Mouse (Mus musculus): ENCODE results near the gene Cd70. TPM values are rescaled to one million over a fixed set of nuclear protein-coding genes. Genes with fewer than 3 reads are reported as not detected.
A peak's percentile ranks its signal among the peaks of the same experiment; 100 is the strongest.
"Not testable (repeated sequence)": the region's sequence is repeated elsewhere in the genome, so short reads cannot be mapped to it uniquely, and the experiment has no call there.

Gene Cd70
- total RNA-seq, 2 experiments from 2014 or later = not detected

GRCm38 (mm10) chr17:57138676-57139075 lies 10.9 kb downstream of the Cd70 start:
- ATAC-seq (replicated peaks; ENCODE audit: low FRiP score, poor library complexity, severe bottlenecking) = no peak

GRCm38 (mm10) chr17:57135635-57136034 lies 13.9 kb downstream of the Cd70 start:
- ATAC-seq (replicated peaks; ENCODE audit: low FRiP score, poor library complexity, severe bottlenecking) = no peak

GRCm38 (mm10) chr17:57134693-57135092 lies 14.9 kb downstream of the Cd70 start:
- no peak for ATAC-seq (replicated peaks; ENCODE audit: low FRiP score, poor library complexity, severe bottlenecking)

GRCm38 (mm10) chr17:57134021-57134420 lies 15.6 kb downstream of the Cd70 start:
- ATAC-seq (replicated peaks; ENCODE audit: low FRiP score, poor library complexity, severe bottlenecking) = not testable (repeated sequence)

GRCm38 (mm10) chr17:57131793-57132192 lies 17.8 kb downstream of the Cd70 start:
- ATAC-seq (replicated peaks; ENCODE audit: low FRiP score, poor library complexity, severe bottlenecking) = no peak

DNA sequence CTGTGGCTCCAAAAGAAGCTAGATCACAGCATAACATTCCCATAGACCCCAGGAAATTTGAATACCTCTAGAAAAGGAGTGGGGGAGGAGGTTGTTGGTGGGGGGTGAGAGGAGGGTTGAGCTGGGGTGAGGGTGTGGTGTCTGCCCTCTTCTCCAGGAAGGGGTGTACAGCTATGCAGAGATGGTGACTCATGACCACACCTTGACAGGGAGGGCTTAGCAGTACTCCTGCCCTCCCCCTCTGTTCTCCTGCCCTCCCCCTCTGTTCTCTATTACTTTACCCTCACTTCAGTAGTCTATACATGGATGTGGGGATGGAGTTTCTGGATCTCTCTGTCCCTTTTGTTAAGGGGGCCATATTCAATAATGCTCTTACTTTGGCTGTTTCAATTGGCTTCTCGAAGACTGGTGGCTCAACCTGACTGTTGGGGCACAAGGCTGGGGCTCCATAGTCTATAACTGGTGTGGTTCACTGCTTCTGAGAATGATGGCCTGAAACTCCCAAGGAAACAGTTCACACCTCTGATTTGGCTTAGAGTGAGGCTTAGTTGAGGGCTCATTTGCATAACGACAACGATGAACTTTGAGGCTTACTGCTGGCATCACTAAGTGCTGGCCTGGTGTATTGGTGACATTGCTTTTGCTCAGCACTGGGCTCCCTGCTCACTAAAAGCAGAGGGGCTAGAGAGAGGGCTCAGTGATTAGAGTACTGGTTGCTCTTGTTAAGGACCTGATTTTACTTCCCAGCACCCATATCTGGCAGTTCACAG lies 23.5 kb downstream of the Cd70 start:
- no peak for ATAC-seq (replicated peaks; ENCODE audit: low FRiP score, poor library complexity, severe bottlenecking)

- ATAC-seq (replicated peaks; ENCODE audit: low FRiP score, poor library complexity, severe bottlenecking) = no peak
Observed at GRCm38 (mm10) chr17:57124792-57125191, 24.8 kb downstream of the Cd70 start.

- no peak for ATAC-seq (replicated peaks; ENCODE audit: low FRiP score, poor library complexity, severe bottlenecking)
Observed at GRCm38 (mm10) chr17:57123192-57124118, 26.1 kb downstream of the Cd70 start.

- ATAC-seq (replicated peaks; ENCODE audit: low FRiP score, poor library complexity, severe bottlenecking) = no peak
Observed at GRCm38 (mm10) chr17:57121856-57122255, 27.7 kb downstream of the Cd70 start.

- peak; percentile 86 for ATAC-seq (replicated peaks; ENCODE audit: low FRiP score, poor library complexity, severe bottlenecking)
Observed at GRCm38 (mm10) chr17:57118524-57119349, 30.8 kb downstream of the Cd70 start.

GRCm38 (mm10) chr17:57116801-57117200 lies 32.8 kb downstream of the Cd70 start:
- no peak for ATAC-seq (replicated peaks; ENCODE audit: low FRiP score, poor library complexity, severe bottlenecking)

DNA sequence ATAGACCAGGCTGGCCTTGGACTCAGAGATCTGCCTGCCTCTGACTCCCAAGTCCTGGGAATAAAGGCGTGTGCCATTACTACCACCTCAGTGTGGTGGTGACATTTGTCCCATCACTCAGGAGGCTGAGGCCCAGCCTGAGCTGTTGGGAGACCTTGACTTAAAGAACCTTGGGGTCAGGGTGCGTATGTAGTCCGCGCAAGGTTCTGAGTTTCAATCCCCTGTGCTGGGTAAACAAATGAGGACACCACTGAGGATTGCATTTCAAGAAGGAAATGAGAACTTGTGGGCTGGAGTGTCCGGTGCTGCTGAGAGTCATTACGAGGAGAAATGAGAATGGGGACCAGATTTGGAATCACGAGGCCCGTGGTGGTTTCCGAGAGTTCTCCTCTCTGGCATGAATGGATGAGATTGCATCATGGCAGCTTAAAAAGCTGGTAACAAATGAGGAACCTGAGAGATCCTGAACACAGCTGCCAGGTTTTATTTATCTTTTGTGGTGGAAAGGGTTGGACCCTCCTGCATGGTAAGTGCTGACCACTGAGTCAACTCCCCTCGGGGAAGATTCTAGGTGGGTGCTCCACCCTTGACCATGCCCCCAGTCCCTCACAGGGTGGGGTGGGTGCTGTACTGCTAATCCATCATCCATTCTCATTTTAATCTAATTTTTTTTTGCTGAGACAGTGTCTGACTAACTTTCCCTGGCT lies 36.7 kb downstream of the Cd70 start:
- ATAC-seq (replicated peaks; ENCODE audit: low FRiP score, poor library complexity, severe bottlenecking) = no peak

GRCm38 (mm10) chr17:57110005-57110404 lies 39.6 kb downstream of the Cd70 start:
- no peak for ATAC-seq (replicated peaks; ENCODE audit: low FRiP score, poor library complexity, severe bottlenecking)

DNA sequence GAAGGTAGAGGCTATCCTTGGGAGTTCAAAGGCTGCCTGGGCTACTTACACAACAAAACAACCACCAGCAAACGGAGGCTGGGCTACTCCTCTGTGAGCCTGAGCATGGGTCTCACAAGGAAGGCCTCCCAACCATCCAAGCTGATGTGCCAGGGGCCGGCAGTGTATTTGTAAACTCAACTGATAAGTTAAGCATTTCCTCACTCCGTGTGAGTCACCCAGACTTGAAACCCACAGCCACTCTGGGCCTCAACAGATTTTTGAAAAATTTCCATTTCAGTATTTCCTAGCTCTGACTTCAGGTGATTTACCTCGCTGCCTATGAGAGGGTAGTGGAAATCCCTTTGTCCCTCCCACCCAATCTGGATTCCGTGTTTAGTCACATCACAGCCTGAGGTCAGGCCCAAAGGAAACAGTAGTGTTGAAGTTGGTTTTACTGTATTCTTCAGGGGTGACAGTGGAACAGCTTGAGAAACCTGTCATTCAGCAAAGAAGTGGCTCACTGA lies 40.9 kb downstream of the Cd70 start:
- no peak for ATAC-seq (replicated peaks; ENCODE audit: low FRiP score, poor library complexity, severe bottlenecking)

DNA sequence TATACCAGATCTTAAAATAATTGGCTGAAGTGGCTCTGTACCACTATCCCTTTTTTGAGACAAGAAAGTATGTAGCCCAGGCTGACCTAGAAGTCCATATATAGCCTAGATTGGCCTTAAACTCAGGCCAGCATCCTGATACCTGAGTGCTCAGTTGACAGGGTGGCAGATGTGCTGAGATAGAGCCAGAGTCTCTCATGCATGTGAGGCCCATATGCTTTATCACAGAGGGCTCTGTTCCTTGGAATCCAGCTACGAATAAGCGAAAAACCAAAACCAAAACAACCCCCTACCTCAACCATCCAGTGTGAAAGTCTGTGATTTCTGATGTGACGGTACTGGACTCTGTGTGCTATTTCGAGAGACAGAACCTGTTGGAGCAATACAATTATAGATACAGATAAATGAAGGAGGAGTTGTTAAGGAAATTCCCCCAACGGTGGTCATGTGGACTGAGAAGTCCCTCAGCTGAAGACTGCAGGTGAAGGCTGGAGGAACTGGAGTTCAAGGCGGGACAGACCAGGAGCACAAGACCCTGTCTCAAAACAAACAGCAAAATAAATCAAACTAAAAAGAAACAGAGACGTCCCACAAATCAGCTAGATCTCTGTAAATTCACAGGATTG lies 41.4 kb downstream of the Cd70 start:
- ATAC-seq (replicated peaks; ENCODE audit: low FRiP score, poor library complexity, severe bottlenecking) = no peak

GRCm38 (mm10) chr17:57107064-57107463 lies 42.5 kb downstream of the Cd70 start:
- no peak for ATAC-seq (replicated peaks; ENCODE audit: low FRiP score, poor library complexity, severe bottlenecking)

DNA sequence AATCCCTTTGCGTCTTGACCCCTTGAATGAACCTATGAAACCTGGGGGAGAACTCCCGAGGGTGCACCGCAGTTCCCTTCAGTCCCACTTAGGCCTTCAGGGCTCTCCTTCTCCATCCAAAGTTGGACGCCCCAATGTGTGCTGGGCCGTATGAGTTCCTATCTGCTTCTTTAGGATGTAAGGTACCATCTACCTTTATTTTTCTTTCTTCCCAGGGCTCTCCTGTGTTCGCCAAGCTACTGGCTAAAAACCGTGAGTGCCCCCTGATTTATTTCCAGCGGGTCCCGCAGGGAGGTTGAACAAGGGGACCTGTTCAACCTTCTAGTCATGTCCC lies 43.6 kb downstream of the Cd70 start:
- no peak for ATAC-seq (replicated peaks; ENCODE audit: low FRiP score, poor library complexity, severe bottlenecking)

DNA sequence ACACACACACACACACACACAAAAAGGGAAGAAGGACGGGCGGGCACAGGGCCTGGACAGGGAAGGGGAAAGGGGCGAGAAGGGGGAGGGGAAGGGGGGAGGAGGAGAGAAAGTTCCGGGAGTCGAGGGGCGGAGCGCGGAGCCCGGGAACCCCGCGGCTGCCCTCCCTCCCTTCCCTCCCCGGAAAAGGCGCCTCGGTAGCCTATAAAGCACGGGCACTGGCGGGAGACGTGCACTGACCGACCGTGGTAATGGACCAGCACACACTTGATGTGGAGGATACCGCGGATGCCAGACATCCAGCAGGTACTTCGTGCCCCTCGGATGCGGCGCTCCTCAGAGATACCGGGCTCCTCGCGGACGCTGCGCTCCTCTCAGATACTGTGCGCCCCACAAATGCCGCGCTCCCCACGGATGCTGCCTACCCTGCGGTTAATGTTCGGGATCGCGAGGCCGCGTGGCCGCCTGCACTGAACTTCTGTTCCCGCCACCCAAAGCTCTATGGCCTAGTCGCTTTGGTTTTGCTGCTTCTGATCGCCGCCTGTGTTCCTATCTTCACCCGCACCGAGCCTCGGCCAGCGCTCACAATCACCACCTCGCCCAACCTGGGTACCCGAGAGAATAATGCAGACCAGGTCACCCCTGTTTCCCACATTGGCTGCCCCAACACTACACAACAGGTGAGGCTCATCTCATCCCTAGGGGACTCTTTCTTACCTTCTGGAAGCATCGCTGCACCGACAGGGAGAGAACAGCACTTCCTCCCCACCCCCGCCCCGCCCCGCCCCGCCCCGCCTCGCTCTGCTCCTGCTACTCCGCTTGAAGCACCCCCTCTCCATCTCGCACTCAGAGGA lies 44.2 kb downstream of the Cd70 start, which contains the start of gene Tnfsf9:
Gene Tnfsf9 (plus strand): TSS at position 145 of the 854 bp plus-strand sequence.
- no peak for ATAC-seq (replicated peaks; ENCODE audit: low FRiP score, poor library complexity, severe bottlenecking)
